Mouse (Mus musculus) stomach, postnatal 0 days (tissue): ENCODE measurements at regions not wholly inside any gene's neighbourhood (a gene's known extent, or its start where the extent isn't known, plus 50 kb on each side); places are given as distances from the start of the nearest gene placed in this dataset.

Source experiments
- CTCF ChIP-seq: IDR thresholded peaks from 2 replicates; pipeline ENCODE4 v1.5.1; 2016; ENCODE audit warnings: antibody characterized with exemption, low read depth, mild to moderate bottlenecking, moderate library complexity
- EP300 ChIP-seq: optimal IDR thresholded peaks from 2 replicates; pipeline ENCODE3; 2016; ENCODE audit warnings: antibody characterized with exemption

DNA sequence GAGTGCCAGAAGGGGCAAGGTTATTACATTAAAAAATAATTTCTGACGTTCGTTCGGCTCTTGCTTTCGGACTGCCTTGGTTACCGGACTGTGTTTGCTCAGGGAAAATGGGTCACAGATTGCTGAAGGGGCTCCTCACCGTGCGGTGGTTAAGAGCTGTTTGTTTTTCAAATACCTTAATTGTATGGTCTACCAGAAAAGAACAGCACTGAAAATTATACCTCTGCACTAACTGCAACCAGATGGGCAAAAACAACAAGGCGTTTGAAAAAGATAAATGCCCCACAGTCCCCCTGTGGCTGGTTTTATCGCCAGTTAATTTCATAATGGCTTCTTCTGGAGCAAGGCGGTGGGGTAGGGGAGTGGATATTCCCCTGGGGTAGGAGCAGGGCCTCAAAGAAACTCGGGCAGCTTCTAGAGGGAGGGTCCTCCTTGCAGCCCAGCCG, 236.2 kb upstream of the Tnp1 start:
- TF ChIP-seq EP300 = no peak
- TF ChIP-seq CTCF = no peak
